Mouse (Mus musculus) gonadal fat pad, adult 2 months (tissue): ENCODE data around the gene Echs1. TPM values are rescaled to one million over a fixed set of nuclear protein-coding genes. Genes with fewer than 3 reads are reported as not detected.

Experiments
- DNase-seq: peaks from one replicate; pipeline ENCODE4 v3.0.0-alpha.2; 2012; ENCODE audit warnings: low read depth
- polyA plus RNA-seq: library from polyadenylated mRNA; depleted of rRNA; stranded (reverse); fragments of >200 nt; gene quantifications from 2 replicates; pipeline ENCODE4 v1.2.3, GENCODE M21; 2012; rRNA removed

The Echs1 gene
- polyA plus RNA-seq, 1 experiment = 200 TPM

DNA sequence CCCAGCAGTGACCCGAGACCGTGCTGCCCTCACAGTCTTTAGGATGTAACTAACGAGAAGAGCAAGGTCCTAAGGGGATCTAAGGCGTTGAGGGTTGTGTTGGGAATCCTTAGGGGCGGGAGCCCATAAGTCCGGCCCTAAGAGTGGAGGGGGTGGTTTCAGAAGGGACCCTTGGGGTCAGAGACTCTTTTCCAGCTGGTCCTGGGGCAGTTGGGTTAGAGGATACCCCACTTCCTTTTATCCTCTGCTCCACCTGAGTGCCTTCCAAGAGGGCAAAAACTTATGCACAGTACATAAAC lies 54.5 kb downstream of the Echs1 start:
- DNase-seq = no peak

DNA sequence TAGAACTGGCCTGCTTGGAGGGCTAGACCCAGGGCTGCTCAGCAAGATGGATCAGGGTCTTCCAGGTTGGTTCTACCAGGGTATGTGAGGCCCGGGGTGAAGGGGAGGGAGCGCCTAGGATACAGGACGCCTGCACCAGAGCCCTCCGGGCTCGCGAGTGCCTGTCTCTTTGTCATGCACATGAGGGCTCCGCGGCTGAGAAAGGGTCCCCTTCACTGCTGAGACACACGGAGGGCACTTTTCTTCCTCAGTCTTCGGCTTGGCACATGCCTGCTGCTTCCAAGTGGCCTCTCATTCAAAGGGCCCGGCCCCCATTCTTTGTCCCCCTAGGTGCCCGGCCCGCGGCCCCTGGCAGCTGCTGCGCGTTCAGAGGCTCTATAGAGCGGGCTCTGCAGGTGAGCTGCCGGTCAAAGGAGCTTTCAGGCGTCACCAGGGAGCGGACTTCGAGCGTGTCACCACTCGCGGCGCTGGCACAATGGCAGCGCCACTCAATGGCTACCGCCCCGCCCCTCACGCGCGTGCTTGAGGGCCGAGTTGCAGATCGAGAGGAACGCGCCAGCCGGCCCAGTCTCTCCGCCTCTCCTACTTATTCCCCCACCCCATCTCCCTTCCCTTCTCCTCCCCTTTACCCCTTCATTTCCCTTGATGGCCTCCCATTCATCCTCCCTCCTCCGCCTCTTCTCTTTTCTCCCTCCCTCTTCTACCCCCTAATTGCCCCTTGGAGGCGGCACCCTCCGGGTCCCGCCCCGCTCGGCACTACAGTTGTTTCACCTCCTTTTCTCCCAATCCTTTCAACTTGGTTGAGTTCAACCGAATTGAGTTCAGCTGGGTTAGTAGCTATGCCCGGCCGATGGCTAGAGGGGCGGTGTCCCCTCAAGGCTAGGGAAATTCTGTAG lies 55.1 kb downstream of the Echs1 start:
- DNase-seq = no peak

DNA sequence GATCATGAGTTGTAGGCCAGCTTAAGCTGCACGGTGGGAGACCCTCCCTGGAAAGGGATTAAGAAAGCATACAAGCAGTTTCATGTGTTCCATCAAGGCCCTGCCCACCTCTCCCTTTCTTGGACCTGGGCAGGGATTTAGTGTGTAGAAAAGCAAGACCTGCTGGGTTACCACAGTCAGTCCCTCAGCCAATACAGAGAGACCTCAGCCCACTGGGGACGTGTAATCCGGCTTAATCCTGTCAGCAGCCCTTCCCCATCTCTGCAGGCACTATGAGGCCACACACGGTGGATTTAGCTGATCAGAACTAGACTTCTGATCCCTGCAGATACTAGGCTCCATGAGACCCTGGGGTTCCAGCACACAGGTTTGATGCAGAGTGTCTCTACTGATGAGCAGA lies 56.7 kb downstream of the Echs1 start:
- DNase-seq = no peak

DNA sequence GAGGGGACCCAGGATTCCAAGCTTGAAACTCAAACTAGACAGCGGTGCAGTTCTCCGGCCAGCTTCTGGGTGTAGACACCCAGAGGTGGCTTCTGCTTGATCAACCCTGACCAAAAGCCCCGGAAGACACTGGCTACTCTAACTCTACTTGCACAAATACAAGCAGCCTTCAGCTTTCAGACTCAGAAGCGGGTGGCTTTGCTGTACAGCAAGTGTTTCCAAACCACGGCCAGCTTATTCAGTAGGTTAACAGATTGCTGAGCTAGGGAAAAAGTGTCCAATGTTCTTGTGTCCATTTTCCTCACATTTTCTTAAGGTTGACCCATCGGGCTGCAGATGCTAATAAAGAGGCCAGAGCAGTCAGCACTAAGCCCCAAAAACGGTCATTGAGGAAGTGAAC lies 57.7 kb downstream of the Echs1 start:
- no peak for DNase-seq

DNA sequence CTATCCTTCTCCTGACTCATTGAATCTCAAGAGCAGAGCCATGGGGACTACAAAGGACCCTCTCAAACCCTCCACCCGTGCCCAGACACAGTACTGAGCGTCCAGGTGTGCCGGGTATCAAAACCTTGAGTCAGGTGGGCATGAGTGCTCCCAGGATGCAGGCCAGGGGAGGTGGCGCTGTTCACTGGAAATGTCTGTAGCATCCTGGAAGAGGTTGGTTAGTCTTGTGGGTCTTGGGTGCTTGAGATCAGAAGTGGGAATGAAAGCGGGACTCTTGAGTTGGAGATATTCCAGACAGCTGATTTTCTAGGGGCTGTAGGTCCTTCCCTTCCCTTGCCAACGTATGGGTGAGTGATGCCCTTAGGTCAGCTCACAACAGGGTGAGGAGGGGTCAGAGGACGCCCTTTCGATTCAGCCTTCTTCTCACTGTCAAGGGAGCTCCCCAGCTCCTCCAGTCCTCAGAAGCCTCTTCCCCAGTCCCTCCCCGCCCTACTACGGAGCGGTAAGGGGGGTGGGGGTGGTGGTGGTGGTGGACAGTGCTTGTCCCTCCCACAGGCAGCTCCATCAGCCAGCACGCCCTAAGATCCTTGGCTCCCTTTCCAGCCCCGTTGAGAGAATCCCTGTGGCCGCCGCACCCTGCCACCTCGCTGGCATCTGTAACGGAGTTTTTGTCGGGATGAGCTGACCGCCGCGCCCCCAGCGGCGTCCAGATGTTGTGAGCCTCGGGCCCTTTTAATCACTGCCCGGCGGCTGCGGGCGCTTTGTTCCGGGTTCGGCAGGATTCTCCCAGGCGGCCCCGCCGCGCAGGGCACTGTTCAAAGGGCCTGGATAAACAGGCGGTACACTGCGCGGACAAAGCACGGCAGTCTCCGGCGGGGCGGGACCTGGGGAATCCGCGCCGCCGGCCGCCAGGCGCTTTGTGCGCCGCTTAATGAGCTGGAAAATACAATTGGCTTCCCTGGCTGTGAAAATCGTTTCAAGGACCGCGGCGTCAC lies 58.6 kb downstream of the Echs1 start:
- DNase-seq = no peak

Other genes with a start within 250 kb of the Echs1 start
- 0.80 and 1.5 TPM in 2 replicates for gene Kndc1, start 221.8 kb downstream of the Echs1 start, polyA plus RNA-seq
- gene Utf1, start 172.7 kb downstream of the Echs1 start, polyA plus RNA-seq = 0.16 TPM in 1 of 2 replicates, not detected in the other
- gene 6430531B16Rik, start 137.7 kb downstream of the Echs1 start, polyA plus RNA-seq = 1.5 and 2.0 TPM in 2 replicates
- 7.1 and 8.8 TPM in 2 replicates for gene Adam8, start 123.9 kb downstream of the Echs1 start, polyA plus RNA-seq
- gene Zfp511, start 80.1 kb downstream of the Echs1 start, polyA plus RNA-seq = 46.2 and 50.7 TPM in 2 replicates
- gene Tubgcp2, start 79.8 kb downstream of the Echs1 start, polyA plus RNA-seq = 24.7 and 25.9 TPM in 2 replicates
- gene Msx3, start 67.4 kb downstream of the Echs1 start, polyA plus RNA-seq = 0.09 TPM in 1 of 2 replicates, not detected in the other
- gene Caly, start 33.9 kb downstream of the Echs1 start, polyA plus RNA-seq = 0.19 and 1.5 TPM in 2 replicates
- not detected in 2 replicates for gene Prap1, start 23.1 kb downstream of the Echs1 start, polyA plus RNA-seq
- gene Fuom, start 14.0 kb downstream of the Echs1 start, polyA plus RNA-seq = 33.3 and 37.9 TPM in 2 replicates
- 16.0 and 18.0 TPM in 2 replicates for gene Paox, start 677 bp downstream of the Echs1 start, polyA plus RNA-seq
- gene Mtg1, start 21.1 kb upstream of the Echs1 start, polyA plus RNA-seq = 28.9 and 56.7 TPM in 2 replicates
- 0.70 and 0.72 TPM in 2 replicates for gene Sprn, start 38.4 kb upstream of the Echs1 start, polyA plus RNA-seq
- not detected in 2 replicates for gene Olfr522, start 48.3 kb upstream of the Echs1 start, polyA plus RNA-seq
- gene Olfr523, start 56.7 kb upstream of the Echs1 start, polyA plus RNA-seq = 0.08 TPM in 1 of 2 replicates, not detected in the other
- not detected in 2 replicates for gene Olfr524, start 89.5 kb upstream of the Echs1 start, polyA plus RNA-seq
- gene Cd163l1, start 101.8 kb upstream of the Echs1 start, polyA plus RNA-seq = 0.42 and 0.72 TPM in 2 replicates
- 0.13 and 0.14 TPM in 2 replicates for gene 5830411N06Rik, start 130.8 kb upstream of the Echs1 start, polyA plus RNA-seq
- not detected in 2 replicates for gene Olfr525, start 204.4 kb upstream of the Echs1 start, polyA plus RNA-seq
- gene Olfr527, start 217.5 kb upstream of the Echs1 start, polyA plus RNA-seq = not detected in 2 replicates
- gene Olfr60, start 245.2 kb upstream of the Echs1 start, polyA plus RNA-seq = not detected in 2 replicates